Mouse (Mus musculus): ENCODE measurements around the gene Cadm2. TPM values are rescaled to one million over a fixed set of nuclear protein-coding genes. Genes with fewer than 3 reads are reported as not detected.

Cadm2 gene
- polyA plus RNA-seq, 1 experiment from 2014 or later = not detected

DNA sequence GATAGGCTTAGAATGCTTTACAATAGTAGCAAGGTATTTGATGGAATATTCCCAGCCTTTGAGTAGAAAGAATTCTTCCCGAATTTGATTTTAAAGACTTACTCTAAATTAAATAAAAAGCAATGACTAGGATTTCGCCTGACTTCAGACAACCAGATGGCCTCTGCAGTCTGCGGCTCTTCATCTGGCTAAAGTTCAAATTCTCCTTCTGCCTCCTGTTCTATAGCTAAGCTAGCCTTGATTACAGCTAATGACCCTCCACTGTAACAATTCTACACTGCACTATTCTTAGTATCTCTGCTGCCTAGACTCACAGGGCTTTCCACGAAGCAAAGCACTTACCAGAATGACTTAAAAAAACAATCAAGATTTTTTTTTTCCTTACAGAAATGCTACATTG is 495.9 kb downstream of the Cadm2 start:
- Histone ChIP-seq H3K79me2 (ENCODE audit: inconsistent target) (no peaks in the 10 kb centered on the region), H3K36me3 (ENCODE audit: inconsistent target) (no peaks in the 10 kb centered on the region), H3K4me3 (ENCODE audit: inconsistent target) (no peak overlapping the region), H3K27ac (no peak overlapping the region)
- 80% methylated on average over 4 of the region's 4 CpGs for WGBS (ENCODE audit: missing documents)

DNA sequence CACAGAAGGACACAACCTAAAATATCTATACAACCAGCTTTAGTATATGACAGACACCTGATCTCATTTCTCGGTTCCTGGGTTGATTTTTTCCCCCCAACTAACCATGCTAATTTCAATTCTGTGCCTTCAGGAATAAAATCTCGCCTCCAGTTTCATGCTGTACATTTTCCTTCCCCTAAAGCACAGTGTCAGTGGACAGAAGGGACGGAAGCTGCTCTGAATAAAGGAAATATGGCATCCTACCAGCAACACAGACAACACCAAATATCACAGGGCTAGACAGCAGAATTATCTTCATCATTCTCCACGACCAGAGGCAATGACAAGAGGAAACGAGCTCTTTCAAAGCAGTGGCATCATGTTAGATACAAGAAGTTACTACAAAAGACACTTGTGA is 498.2 kb downstream of the Cadm2 start:
- H3K27ac ChIP-seq = no peak overlapping the region
- no peak overlapping the region for H3K4me3 ChIP-seq (ENCODE audit: inconsistent target)
- no peaks in the 10 kb centered on the region for H3K79me2 ChIP-seq (ENCODE audit: inconsistent target)
- WGBS (ENCODE audit: missing documents) = 53% methylated on average over 5 of the region's 5 CpGs
- H3K36me3 ChIP-seq (ENCODE audit: inconsistent target) = no peaks in the 10 kb centered on the region

DNA sequence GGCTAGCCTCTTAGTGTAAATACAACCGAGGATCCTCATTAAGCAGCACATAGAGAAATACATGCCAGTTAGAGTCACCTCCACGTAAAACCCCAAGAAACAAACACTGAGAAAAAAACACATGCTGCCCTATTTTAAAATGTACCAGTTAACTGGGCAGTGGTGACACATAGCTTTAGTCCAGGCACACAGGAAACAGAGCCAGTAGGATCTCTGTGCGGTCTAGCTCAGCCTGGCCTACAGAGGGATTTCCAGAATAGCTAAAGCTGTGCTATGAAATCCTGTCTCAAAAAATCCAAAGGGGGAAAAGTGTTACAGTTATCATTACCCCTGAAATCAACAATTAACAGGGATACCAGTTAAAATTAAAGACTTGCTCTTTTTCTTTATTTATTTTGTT is 498.9 kb downstream of the Cadm2 start:
- no peak overlapping the region for H3K4me3 ChIP-seq (ENCODE audit: inconsistent target)
- no peaks in the 10 kb centered on the region for H3K79me2 ChIP-seq (ENCODE audit: inconsistent target)
- H3K27ac ChIP-seq = no peak overlapping the region
- 85% methylated on average over 3 of the region's 3 CpGs for whole genome bisulfite sequencing (ENCODE audit: missing documents)
- H3K36me3 ChIP-seq (ENCODE audit: inconsistent target) = no peaks in the 10 kb centered on the region

DNA sequence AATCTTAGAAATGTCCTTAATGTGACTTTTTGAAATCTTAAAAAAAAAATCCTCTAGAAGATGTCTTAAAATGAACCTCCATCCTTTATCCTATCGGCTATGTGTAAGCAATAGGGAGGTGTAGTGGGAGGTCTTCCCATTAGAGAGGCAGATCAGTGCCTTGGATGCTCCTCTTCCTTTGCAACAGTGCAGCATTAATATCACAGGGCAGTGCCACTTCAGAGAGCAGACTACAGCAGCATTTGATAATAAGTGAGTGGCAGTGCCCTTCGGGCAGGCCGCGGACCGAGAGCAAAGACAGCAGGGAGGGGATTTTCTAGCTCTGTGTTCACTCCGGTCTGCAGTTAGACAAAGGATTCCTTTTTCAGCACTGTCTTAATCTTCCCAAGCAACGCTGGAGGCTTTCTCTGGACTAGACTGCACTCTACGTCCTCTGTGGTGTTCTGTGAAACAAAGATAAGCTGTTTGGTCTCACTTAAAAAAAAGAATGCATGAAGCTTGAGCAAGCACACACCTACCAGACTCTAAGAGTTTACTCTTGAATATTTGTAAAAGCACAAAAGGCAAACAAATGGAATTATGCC is 514.1 kb downstream of the Cadm2 start:
- no peak overlapping the region for H3K4me3 ChIP-seq (ENCODE audit: inconsistent target)
- H3K79me2 ChIP-seq (ENCODE audit: inconsistent target) = no peaks in the 10 kb centered on the region
- 52% methylated on average over 8 of the region's 8 CpGs for whole genome bisulfite sequencing (ENCODE audit: missing documents)
- no peak overlapping the region for H3K27ac ChIP-seq
- no peaks in the 10 kb centered on the region for H3K36me3 ChIP-seq (ENCODE audit: inconsistent target)

DNA sequence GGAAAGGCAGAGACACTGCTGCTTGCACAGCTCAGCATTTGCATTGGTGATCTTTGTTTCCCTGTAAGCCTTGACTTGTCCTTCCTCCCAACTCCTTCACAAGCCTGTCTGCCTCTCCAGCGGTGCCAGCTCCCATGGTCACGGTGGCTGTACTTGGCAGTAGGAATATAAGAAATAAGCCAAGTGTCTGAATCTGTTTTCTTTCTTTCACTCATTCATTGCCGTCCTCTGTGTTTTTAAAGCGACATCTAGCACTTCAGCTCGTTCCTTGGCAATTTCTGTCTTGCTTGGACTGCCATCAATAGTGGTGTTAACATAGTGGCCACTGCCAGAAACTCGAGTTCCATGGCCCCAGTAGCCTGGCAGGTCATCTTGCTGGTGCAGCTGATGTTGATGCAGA is 524.0 kb downstream of the Cadm2 start:
- Histone ChIP-seq H3K36me3 (ENCODE audit: inconsistent target) (no peaks in the 10 kb centered on the region), H3K79me2 (ENCODE audit: inconsistent target) (no peaks in the 10 kb centered on the region), H3K27ac (no peak overlapping the region), H3K4me3 (ENCODE audit: inconsistent target) (no peak overlapping the region)
- 79% methylated on average over 6 of the region's 6 CpGs for WGBS (ENCODE audit: missing documents)

DNA sequence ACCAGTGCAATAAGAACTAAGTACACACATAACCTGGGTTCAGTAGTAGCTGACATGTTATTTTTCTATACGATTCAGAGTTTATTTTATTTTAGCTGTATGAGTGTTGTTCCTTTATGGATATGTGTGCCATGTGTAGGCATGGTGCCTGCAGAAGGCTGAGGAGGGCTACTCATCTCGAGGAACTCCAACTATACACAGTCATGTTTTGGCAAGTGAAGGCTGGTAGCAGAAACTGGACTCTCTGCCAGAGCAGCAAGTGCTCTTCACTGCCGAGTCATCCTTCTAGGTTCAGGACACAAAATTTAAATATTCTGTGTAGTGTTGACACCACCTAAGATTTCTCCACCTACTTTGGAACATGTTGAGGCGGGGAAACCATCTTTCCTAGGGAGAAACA is 524.8 kb downstream of the Cadm2 start:
- no peaks in the 10 kb centered on the region for H3K36me3 ChIP-seq (ENCODE audit: inconsistent target)
- no peak overlapping the region for H3K27ac ChIP-seq
- no peak overlapping the region for H3K4me3 ChIP-seq (ENCODE audit: inconsistent target)
- no peaks in the 10 kb centered on the region for H3K79me2 ChIP-seq (ENCODE audit: inconsistent target)
- 78% methylated on average over 4 of the region's 4 CpGs for WGBS (ENCODE audit: missing documents)

DNA sequence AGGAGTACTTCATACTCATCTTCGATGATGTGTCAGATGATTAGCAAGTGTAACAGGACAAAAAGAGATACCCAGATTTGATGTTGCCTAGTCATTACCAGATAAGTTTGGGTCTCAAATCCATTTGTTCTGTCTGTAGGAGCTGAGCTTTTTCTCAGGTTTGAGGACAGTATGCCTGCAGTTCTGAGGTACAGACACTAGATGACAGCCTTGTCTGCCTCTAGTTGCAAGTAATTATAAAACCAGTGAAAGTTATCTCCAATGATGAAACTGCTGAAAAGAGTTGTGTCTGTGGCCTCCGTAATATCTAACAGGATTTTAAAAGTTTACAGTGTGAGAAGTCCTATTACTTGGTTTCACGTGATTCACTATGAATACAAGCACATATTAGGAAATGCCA is 531.0 kb downstream of the Cadm2 start:
- Histone ChIP-seq H3K36me3 (ENCODE audit: inconsistent target) (no peaks in the 10 kb centered on the region), H3K27ac (no peak overlapping the region), H3K79me2 (ENCODE audit: inconsistent target) (no peaks in the 10 kb centered on the region), H3K4me3 (ENCODE audit: inconsistent target) (no peak overlapping the region)
- 66% methylated on average over 3 of the region's 3 CpGs for WGBS (ENCODE audit: missing documents)

DNA sequence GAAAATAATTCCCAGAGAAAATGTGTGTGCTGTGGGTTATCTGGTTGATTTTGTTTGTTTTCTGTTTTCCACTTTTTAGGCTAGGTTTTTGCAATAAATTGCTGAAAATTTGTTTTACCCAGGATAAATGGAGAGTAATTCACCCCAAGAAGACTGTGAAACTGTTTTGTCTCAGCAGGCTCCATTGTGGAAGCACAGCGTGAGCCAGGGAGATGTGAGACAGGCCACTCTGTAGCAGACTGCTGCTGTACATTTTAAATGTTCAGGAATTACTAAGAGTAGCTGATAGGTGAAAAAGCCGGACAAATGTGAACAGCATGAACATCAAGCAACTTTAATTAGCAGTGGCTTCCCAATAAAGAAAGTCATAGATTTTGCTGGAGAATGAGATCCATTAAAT is 541.4 kb downstream of the Cadm2 start:
- Histone ChIP-seq H3K36me3 (ENCODE audit: inconsistent target) (no peaks in the 10 kb centered on the region), H3K27ac (no peak overlapping the region), H3K4me3 (ENCODE audit: inconsistent target) (no peak overlapping the region), H3K79me2 (ENCODE audit: inconsistent target) (no peaks in the 10 kb centered on the region)
- 85% methylated on average over 2 of the region's 2 CpGs for WGBS (ENCODE audit: missing documents)

DNA sequence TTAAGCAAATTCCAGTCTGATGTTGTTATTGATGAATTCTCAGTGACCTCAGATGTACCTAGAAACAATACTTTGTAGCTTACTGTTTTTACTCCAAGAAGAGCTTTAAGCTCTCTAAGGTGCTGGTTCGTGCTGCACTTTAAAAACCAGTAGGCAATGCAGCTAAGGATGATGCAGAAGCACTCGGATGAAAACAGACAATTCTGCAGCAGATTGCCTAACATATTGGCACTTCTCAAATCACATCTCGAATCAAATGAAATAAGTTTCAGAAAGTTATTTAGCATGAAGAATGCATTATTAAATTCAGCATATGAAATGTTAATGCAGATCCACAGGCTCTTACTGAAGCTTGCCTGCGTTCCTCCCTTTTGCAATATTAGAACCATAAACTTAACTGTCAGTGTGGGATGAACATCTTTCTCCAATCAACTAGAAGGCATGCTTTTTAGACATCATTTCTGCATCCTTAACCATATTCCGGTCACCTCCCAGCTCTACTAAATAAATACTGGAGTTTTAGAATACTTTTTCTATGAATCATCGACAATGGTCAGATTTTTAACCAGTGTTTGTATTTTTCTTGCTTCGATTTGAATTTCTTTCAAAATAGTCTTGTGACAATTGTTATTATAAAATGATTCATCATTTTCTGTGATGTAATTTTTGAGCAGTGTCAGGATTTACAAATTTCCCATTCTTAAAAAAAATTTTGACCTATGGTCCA is 544.4 kb downstream of the Cadm2 start:
- Histone ChIP-seq H3K27ac (no peak overlapping the region), H3K36me3 (ENCODE audit: inconsistent target) (no peaks in the 10 kb centered on the region), H3K79me2 (ENCODE audit: inconsistent target) (no peaks in the 10 kb centered on the region), H3K4me3 (ENCODE audit: inconsistent target) (no peak overlapping the region)
- 90% methylated on average over 7 of the region's 7 CpGs for WGBS (ENCODE audit: missing documents)

DNA sequence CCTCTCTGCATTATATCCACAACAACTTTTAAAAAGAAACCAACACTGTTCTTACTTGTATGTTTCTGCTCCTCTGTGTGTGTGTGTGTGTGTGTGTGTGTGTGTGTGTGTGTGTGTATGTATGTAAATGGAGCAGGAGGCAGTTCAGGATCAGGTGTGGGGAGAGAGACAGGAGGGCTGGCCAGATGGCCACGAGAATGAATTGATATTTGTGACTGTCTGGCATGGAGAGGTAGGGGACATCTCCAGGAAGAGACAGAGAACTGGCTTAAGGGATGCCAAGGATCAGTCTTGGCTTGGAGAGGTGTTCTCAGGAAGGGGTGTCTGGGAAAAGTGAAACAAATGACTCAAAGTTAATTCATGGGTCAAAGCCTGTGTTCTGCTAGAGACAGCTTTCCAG is 552.2 kb downstream of the Cadm2 start:
- WGBS (ENCODE audit: missing documents) = 10% methylated on average over 1 of the region's 1 CpGs
- no peaks in the 10 kb centered on the region for H3K36me3 ChIP-seq (ENCODE audit: inconsistent target)
- no peaks in the 10 kb centered on the region for H3K79me2 ChIP-seq (ENCODE audit: inconsistent target)
- H3K27ac ChIP-seq = no peak overlapping the region
- no peak overlapping the region for H3K4me3 ChIP-seq (ENCODE audit: inconsistent target)

DNA sequence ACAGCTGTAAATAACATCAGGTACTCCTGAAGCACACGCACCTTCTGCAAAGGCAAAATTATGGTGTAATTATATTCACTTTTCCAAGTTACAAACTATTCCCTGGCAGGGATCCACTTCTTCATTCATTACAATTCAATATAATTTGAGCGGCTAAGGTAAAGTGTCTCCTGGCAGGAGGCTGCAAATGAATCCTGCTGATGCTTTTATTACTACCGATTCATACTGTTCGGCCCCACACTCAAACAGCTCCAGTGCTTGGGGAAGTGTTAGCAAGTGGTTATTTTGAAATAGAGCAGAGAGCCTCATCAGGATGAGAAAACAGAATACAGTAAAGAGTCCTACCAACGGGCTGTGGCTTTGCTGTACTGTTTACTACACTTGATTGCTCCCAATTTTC is 589.8 kb downstream of the Cadm2 start:
- 93% methylated on average over 5 of the region's 5 CpGs for WGBS (ENCODE audit: missing documents)
- Histone ChIP-seq H3K79me2 (ENCODE audit: inconsistent target) (no peaks in the 10 kb centered on the region), H3K4me3 (ENCODE audit: inconsistent target) (no peak overlapping the region), H3K27ac (no peak overlapping the region), H3K36me3 (ENCODE audit: inconsistent target) (no peaks in the 10 kb centered on the region)

DNA sequence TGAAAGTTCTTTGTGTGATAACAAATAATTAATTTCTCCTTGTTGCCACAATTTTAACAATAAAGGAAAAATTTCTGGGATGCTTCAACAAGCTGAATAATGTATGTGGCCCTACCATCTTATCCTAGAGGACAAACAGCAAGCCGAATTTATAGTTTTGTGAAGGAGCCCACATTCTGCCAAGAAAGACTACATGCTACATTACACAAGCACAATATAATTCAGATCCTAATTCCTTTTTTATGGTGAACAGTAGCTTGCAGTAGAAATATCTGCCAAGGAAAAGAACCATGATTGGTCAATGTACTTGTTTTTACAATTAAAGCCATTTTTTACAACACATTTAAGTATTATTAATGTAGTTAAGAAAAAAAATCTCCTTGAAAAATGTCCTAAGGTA is 600.9 kb downstream of the Cadm2 start:
- WGBS (ENCODE audit: missing documents) = 93% methylated on average over 1 of the region's 1 CpGs
- H3K36me3 ChIP-seq (ENCODE audit: inconsistent target) = no peaks in the 10 kb centered on the region
- H3K27ac ChIP-seq = no peak overlapping the region
- H3K4me3 ChIP-seq (ENCODE audit: inconsistent target) = no peak overlapping the region
- no peaks in the 10 kb centered on the region for H3K79me2 ChIP-seq (ENCODE audit: inconsistent target)

DNA sequence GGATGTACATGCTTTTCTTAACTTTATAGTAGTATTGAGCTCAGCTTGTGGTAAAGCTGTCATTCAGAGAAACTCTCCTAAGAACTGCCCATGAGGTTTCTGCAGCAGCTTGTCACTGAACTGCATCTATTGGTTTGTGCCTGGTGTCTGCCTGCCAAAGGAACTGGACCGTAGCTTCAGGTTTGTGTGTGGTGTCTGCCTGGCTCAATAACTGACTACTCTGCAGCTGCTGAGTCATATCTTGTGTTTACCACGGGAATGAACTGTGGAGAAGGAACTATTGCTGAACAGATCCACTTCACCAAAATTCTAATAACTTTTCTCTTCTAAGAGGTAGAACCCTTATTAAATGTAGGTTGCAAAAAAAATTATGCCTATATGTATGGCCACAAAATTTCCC is 603.0 kb downstream of the Cadm2 start:
- Histone ChIP-seq H3K79me2 (ENCODE audit: inconsistent target) (no peaks in the 10 kb centered on the region), H3K36me3 (ENCODE audit: inconsistent target) (no peaks in the 10 kb centered on the region), H3K4me3 (ENCODE audit: inconsistent target) (no peak overlapping the region), H3K27ac (no peak overlapping the region)
- WGBS (ENCODE audit: missing documents) = 61% methylated on average over 2 of the region's 2 CpGs

DNA sequence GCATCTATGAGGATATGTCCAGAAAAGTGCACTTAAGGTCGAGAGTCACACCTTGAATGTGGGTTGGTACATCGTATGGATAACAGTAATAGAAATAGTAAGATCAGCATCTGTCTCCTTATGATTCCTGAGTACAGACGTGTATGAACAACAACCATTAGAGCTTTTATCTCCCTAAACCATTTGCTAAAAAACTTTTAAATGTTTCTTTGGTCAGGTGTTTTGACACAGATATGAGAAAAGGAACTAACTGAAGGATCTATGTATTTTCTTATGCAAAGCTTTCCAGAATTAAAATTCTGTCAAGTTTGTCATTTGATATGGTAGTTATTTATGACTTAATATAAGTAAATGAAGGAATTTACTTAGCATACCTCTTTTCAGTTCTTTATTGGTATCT is 617.5 kb downstream of the Cadm2 start:
- no peak overlapping the region for H3K27ac ChIP-seq
- WGBS (ENCODE audit: missing documents) = 67% methylated on average over 3 of the region's 3 CpGs
- H3K4me3 ChIP-seq (ENCODE audit: inconsistent target) = no peak overlapping the region
- H3K36me3 ChIP-seq (ENCODE audit: inconsistent target) = no peaks in the 10 kb centered on the region
- H3K79me2 ChIP-seq (ENCODE audit: inconsistent target) = no peaks in the 10 kb centered on the region

DNA sequence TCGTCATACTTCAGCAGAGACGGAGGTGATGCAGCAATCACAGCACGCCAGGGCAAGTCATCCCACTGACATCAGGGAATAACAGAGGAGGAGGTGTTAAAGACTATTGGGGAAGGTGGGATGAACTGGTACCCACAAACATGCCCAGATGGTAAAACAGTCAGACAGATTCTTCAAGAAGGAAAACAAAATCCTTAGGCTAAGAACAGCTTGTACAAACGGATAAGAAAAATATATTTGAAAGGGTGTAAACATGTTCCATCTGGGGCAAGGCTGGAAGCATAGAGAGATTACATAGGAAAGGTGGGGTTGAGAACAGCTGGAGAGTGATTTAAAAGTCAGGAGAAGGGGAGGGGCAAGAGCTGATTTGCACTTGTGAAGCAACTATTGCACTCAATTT is 619.0 kb downstream of the Cadm2 start:
- WGBS (ENCODE audit: missing documents) = 65% methylated on average over 4 of the region's 4 CpGs
- Histone ChIP-seq H3K27ac (no peak overlapping the region), H3K4me3 (ENCODE audit: inconsistent target) (no peak overlapping the region), H3K36me3 (ENCODE audit: inconsistent target) (no peaks in the 10 kb centered on the region), H3K79me2 (ENCODE audit: inconsistent target) (no peaks in the 10 kb centered on the region)

DNA sequence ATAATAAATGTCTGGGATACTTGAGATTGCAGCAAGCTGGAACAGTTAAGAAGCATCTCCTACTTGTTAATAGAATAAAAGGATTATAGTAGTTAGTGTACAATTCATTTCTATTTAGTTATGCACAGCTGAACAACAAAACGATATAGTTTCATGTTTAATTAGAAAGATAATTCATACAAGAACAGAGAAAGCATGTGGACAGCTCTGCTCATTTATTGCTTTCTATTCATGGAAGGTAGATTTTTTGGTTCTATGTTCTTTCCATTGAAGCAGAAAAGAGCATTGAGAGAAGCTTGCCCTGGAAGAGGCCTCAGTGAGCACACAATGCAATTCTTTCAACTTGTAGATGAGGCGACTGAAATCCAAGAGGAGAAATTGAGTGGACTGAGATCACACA is 623.2 kb downstream of the Cadm2 start:
- WGBS (ENCODE audit: missing documents) = 81% methylated on average over 2 of the region's 2 CpGs
- no peak overlapping the region for H3K27ac ChIP-seq
- no peaks in the 10 kb centered on the region for H3K36me3 ChIP-seq (ENCODE audit: inconsistent target)
- no peaks in the 10 kb centered on the region for H3K79me2 ChIP-seq (ENCODE audit: inconsistent target)
- no peak overlapping the region for H3K4me3 ChIP-seq (ENCODE audit: inconsistent target)
